Mouse (Mus musculus) urinary bladder, postnatal 25 days (tissue): ENCODE results near the gene Ankrd65.
"Not testable (repeated sequence)": the region's sequence is repeated elsewhere in the genome, so short reads cannot be mapped to it uniquely, and the experiment has no call there.

Source experiments
- DNase-seq: peaks from one replicate; pipeline ENCODE4 v3.0.0; 2022; ENCODE audit warnings: low spot score

Ankrd65 gene

GRCm38 (mm10) chr4:155774971-155775740 lies 15.1 kb upstream of the Ankrd65 start:
- no peak for DNase-seq

DNA sequence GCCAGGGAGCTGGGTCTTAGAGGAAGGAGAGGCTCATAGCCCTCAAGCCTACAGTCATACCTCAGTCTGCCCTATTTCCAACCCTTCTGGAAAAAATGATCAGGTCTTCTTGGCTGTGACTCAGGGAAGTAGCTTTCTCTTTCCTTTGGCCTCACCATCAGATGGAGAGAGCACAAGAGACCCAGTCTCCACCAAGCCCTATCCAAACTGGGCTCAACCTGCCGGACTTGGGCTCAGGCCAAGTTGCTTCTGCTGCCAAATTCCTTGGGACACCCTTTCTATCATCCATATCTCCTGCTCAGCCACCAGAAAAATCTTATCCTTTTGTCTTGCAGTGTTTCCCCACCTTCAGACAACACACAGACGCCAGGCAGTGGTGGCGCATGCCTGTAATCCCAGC lies 14.4 kb upstream of the Ankrd65 start:
- DNase-seq = no peak

GRCm38 (mm10) chr4:155776704-155777335 lies 13.4 kb upstream of the Ankrd65 start:
- DNase-seq = no peak

- no peak for DNase-seq
Measured at GRCm38 (mm10) chr4:155777816-155778215, 12.4 kb upstream of the Ankrd65 start.

DNA sequence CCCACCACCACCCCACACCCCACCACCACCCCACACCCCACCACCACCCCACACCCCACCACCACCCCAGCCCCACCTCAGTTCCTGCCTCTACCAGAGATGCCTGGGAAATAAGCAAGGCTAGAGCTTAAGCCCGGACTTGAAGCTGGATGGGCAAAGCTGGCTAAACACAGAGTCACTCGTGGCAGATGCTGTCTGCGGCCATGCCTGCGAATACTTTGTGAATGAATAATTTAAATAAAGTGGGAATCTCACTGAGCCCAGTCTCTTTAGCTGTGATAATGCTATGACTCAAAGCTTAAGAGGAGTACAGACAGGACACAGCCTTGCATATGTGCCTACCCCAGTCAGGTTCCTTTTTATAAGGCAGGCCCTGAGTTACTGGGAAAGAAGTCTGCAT lies 10.7 kb upstream of the Ankrd65 start:
- no peak for DNase-seq

- no peak for DNase-seq
Measured at GRCm38 (mm10) chr4:155780895-155781294, 9.3 kb upstream of the Ankrd65 start.

- no peak for DNase-seq
Measured at GRCm38 (mm10) chr4:155783486-155784080, 6.7 kb upstream of the Ankrd65 start.

GRCm38 (mm10) chr4:155784081-155784701 lies 6.0 kb upstream of the Ankrd65 start:
- DNase-seq = peak; percentile 70

DNA sequence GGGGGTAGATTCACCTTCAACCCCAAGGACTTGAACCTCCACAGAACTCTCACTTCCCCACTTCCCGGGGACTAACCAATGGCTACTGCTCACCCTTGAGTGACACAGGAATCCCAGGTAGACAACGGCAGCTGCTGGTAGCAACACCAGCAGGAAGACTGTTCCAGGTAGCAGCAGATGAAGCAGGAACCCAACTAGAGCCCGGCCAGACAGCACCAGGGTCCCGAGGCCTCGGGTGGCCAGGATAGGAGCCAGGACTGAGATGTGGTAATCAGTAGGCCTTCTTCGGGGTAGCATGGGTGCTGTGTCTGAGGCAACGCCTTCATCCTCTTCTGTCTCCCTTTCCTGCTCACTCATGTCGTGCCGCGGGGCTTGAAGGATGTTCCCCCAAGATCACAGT lies 5.0 kb upstream of the Ankrd65 start:
- DNase-seq = no peak

DNA sequence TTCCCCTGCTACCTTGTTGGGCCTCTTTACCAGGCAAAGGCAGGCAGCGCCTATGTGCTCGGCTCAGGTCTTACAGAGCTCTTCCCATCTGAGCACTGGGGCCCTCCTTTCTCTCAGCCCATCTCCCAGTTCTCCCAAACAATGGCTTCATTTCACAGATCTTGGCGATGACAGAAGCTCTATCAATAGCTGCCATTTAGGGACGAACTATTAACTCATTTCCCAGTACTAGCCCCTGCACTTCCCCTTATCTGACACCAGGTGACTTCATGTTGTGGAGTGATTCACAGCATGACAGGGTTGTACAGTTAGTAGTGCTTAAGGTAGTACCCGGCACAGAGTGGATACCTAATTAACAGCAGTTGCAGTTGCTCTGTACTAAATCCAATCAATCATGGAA lies 4.4 kb upstream of the Ankrd65 start, which contains the start of gene Tmem88b:
TSS of gene Tmem88b (minus strand) at position 56 of the 400 bp plus-strand sequence.
- DNase-seq = no peak

- DNase-seq = no peak
Measured at GRCm38 (mm10) chr4:155788300-155788699, 1.9 kb upstream of the Ankrd65 start.

GRCm38 (mm10) chr4:155788833-155789232 lies 1.4 kb upstream of the Ankrd65 start:
- DNase-seq = not testable (repeated sequence)

DNA sequence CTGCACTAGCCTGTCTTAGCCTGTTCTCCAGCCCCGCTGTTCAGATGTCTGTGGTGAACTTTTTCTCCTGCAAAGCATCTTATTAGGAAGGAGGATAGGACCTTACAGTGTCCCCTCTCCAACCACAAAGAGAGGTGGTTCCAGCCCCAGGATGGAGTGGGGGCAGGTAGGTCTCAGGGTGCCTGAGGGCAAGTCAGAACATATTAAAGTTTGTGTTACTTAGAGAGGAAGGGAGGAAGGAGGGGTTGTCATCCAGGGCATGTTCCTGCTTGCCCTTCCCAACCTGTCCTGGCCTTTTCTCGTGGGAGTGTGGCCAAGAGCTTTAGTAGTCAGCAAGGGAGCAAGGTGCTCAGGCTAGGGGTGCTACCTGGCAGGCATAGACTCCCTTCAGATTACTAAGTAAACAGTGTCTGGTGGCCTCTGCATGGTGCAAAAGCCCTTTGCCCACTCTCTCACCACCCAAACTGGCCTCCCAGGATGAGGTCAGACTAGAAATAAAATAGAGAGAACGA lies 467 bp downstream of the Ankrd65 start:
- DNase-seq = peak; percentile 35

DNA sequence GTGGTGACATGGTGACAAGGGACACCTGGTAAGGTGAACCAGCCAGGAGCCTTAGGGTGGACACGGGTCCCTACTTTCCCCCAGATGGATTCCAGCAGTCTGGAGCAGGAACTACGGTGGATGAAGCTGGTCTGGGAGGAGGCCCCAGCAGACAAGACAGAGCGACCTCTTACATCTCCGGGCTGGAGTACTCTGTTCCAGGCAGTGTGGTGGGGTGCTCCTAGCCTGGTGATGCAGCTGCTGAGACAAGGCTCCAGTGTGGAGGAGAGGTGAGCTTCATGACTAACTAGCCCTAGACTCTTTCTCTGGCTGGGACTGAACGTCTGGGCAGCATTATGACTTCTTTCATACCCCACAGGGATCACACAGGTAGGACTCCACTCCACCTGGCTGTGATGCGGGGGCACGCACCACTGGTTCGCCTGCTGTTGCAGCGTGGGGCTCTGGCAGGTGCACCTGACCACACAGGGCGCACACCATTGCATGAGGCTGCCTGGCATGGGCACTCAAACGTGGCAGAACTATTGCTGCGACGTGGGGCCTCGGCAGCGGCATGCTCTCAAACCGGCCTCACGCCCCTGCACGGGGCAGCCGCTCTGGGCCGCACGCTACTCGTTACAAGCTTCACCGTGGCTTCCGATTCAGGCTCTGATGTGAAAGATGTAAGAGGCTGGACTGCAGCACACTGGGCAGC lies 1.1 kb downstream of the Ankrd65 start:
- no peak for DNase-seq

GRCm38 (mm10) chr4:155793730-155794129 lies 3.5 kb downstream of the Ankrd65 start:
- DNase-seq = no peak

- DNase-seq = no peak
Measured at GRCm38 (mm10) chr4:155802075-155802474, 11.8 kb downstream of the Ankrd65 start.

DNA sequence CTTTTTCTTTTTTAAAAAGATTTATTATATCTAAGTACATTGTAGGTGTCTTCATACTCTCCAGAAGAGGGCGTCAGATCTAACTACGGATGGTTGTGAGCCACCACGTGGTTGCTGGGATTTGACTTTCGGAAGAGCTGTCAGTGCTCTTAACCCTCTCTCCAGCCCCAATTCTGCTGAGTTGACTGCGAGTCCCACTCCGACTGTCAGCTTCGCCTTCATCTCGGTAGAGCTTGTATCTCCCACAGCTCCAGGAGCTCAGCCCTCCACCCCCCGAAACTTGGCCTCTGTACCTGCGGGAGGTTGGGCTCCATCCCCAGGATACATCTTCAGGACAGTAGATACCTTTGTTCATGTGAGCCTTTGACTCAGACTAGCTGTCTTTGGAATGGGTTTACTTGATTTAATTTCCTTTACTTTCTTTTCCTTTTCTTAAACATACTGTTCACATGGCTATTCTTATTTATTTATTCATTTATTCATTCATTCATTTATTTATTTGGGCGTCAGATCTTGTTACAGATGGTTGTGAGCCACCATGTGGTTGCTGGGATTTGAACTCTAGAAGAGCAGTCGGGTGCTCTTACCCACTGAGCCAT lies 12.6 kb downstream of the Ankrd65 start, which contains the start of gene Mrpl20:
TSS of gene Mrpl20 (plus strand) at position 138 of the 599 bp plus-strand sequence.
- no peak for DNase-seq

- peak; percentile 98 for DNase-seq
Measured at GRCm38 (mm10) chr4:155803340-155804041, 13.3 kb downstream of the Ankrd65 start.

DNA sequence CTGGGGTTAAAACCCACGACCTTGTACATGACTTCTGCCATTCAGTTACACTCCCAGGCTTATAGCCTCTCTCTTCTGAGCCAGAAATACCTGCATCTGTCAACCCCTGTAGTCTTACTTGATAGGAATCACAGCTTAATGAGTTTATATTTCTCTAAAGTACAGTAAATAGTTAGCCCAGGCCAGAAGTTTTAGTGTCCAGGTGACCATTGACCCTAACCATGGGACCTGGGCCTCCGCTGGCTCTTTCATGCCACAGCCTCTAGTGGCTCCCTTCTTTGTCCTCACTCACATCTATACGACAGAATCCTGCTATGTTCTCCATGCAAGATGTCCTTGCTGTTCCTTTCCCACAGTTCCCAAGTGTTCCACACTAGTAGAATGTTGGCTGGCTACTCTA lies 17.6 kb downstream of the Ankrd65 start:
- DNase-seq = no peak

DNA sequence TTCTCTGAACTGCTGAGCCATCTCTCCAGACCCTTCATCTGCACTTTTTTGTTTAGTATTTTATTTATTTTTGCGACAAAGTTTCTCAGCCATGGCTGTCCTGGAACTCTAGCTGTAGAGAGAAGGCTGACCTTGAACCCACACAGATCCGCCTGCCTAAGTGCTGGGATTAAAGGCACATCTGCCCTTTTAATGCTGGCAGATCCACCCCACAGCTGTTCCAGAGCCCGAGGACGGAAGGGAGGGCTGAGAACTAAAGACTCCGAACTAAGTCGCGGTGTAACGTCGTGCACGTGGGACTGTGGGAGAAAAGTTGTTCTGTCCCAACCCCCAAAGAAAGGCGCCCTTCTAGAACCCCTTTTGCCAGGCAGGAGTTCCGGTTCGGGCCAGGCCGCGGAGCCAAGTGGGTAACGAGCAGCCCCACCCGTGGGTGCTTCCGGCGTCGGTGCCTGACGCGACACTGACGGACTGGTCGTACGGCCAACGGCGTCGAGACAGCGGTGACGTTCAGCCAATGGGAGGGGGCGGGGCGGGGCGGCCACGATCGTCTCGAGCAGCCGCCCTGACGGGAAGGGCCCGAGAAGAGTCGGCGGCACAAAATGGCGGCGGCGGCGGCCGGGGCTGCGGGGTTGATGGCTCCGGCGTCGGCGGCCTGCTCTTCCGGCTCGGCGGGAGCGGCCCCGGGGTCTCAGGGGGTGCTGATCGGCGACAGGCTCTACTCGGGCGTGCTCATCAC lies 21.9 kb downstream of the Ankrd65 start, which contains the start of gene Ccnl2:
TSS of gene Ccnl2 (plus strand) at position 561 of the 736 bp plus-strand sequence.
- DNase-seq = peak; percentile 81
